Mouse (Mus musculus) bone marrow, adult 2 months (tissue): Measurements from ENCODE around the gene Dnmt3c. TPM values are rescaled to one million over a fixed set of nuclear protein-coding genes. Genes with fewer than 3 reads are reported as not detected.
A peak's percentile ranks its signal among the peaks of the same experiment; 100 is the strongest.

Source experiments
- H3K27ac ChIP-seq: fragments of 200-500 bp; 2 replicates; pipeline ENCODE4 v1.5.1; 2012; ENCODE audit warnings: low read depth, mild to moderate bottlenecking, control low read depth, inconsistent platforms, low read length; ENCODE audit not compliant: control insufficient read depth, poor library complexity, insufficient read depth
- H3K4me1 ChIP-seq: fragments of 200-500 bp; 2 replicates; pipeline ENCODE4 v1.6.1; 2011; ENCODE audit warnings: low read length; ENCODE audit not compliant: control insufficient read depth, insufficient read depth
- H3K4me3 ChIP-seq: fragments of 200-500 bp; replicated peaks from 2 replicates; pipeline ENCODE3; 2011; ENCODE audit warnings: mild to moderate bottlenecking, low read depth, low read length, control low read depth; ENCODE audit not compliant: control insufficient read depth
- CTCF ChIP-seq: fragments of 200-500 bp; IDR thresholded peaks from 2 replicates; pipeline ENCODE4 v1.5.1; 2011; ENCODE audit warnings: low read length, control low read depth; ENCODE audit not compliant: control insufficient read depth, insufficient read depth
- POLR2A ChIP-seq: fragments of 200-500 bp; IDR thresholded peaks from 2 replicates; pipeline ENCODE4 v1.6.1; 2011; ENCODE audit warnings: low read depth, mild to moderate bottlenecking, control low read depth, low read length, borderline replicate concordance; ENCODE audit not compliant: control insufficient read depth
- WGBS: fragments of 180-500 bp; shearing (Covaris S2); methylation state at CpG from one replicate; pipeline ENCODE4 v1.1.7; 2018; 5-methylcytosine and 5-hydroxymethylcytosine counted together
- polyA plus RNA-seq: library from polyadenylated mRNA; stranded (reverse); fragments of >200 nt; gene quantifications from 2 replicates; pipeline ENCODE4 v1.2.4, GENCODE M21; 2011; ENCODE audit warnings: low replicate concordance; ENCODE audit not compliant: missing spikeins, insufficient read depth, insufficient read length

Gene Dnmt3c
- polyA plus RNA-seq, 1 experiment, result not detected

- no peak overlapping the region for H3K4me3 ChIP-seq
- H3K4me1 ChIP-seq, result no peaks in the 10 kb centered on the region
- TF ChIP-seq CTCF (no peak), POLR2A (no peak)
- no peak overlapping the region for H3K27ac ChIP-seq
- WGBS, result 36% methylated on average over 4 of the region's 4 CpGs
Measured at GRCm38 (mm10) chr2:153734033-153734432, 37.6 kb downstream of the Dnmt3c start.

- Histone ChIP-seq H3K4me3 (peak within 1 kb of the TSS; percentile 92), H3K4me1 (no peaks in the 10 kb centered on the region; the same call in 1 of the 2 replicates), H3K27ac (peak within 1 kb of the TSS; percentile 91)
- 11% methylated on average over 58 of the region's 58 CpGs for WGBS
- TF ChIP-seq POLR2A (peak; percentile 55; the same call in 1 of the 2 replicates), CTCF (no peak)
Measured at GRCm38 (mm10) chr2:153740500-153741436, 44.3 kb downstream of the Dnmt3c start, which contains the start of gene Mapre1. Gene Mapre1 (plus strand): TSS chr2:153741274.

- WGBS, result under 1% methylated on average over 56 of the region's 56 CpGs
- Histone ChIP-seq H3K4me3 (peak overlapping the region; percentile 92), H3K27ac (peak overlapping the region; percentile 91), H3K4me1 (no peaks in the 10 kb centered on the region; the same call in 1 of the 2 replicates)
- no peak for TF ChIP-seq CTCF
- no peak for TF ChIP-seq POLR2A
Measured at GRCm38 (mm10) chr2:153741437-153742065, 45.1 kb downstream of the Dnmt3c start.

GRCm38 (mm10) chr2:153747994-153748393 is 51.5 kb downstream of the Dnmt3c start:
- H3K4me1 ChIP-seq, result no peaks in the 10 kb centered on the region; the same call in 1 of the 2 replicates
- H3K4me3 ChIP-seq, result no peak overlapping the region
- H3K27ac ChIP-seq, result no peak overlapping the region
- no peak for TF ChIP-seq POLR2A

DNA sequence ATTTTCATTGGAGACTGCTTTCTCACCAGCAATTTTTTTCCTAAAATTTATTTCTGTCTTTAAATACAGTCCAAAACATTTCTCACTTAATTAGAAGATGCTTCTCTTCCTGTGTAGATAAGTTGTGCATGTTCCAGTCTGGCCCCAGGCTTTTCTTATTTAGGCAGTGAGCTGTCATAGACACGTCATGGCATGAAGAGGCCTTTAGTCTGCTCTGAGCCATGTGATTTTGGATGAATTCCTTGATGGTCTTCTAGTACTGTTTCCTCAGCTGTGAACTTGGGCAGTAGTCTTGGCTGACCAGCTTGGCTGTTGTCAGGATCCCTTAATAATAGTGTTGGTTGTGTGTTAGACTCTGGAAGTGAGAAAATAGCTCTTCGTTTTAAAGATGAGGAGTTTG is 53.9 kb downstream of the Dnmt3c start:
- no peak overlapping the region for H3K4me3 ChIP-seq
- H3K27ac ChIP-seq, result no peak overlapping the region
- TF ChIP-seq CTCF (no peak), POLR2A (no peak)
- 79% methylated on average over 2 of the region's 2 CpGs for WGBS
- H3K4me1 ChIP-seq, result no peaks in the 10 kb centered on the region

GRCm38 (mm10) chr2:153762121-153762520 is 65.7 kb downstream of the Dnmt3c start:
- Histone ChIP-seq H3K4me3 (no peak overlapping the region), H3K4me1 (no peaks in the 10 kb centered on the region), H3K27ac (no peak overlapping the region)
- WGBS, result 82% methylated on average over 5 of the region's 5 CpGs
- TF ChIP-seq CTCF (no peak), POLR2A (no peak)

DNA sequence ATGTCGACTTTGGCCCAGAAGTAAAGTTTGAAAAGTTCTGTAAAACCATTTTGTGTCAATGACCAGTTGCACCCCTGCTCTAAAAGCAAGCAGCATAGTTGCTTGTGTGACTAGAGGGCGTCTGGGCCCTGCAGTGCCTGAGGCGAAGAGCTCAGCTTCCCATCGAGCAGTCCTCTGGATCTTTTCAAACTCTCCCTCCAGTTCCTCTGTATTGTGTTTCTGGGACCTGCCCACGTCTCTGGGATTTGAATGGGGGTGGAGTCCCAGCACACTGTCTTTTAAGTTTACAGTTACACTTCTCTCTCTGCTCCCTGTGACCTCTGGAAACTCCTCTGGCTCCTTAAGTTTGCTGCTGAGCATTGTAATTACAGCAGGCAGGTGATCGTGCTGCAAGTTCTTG is 71.0 kb downstream of the Dnmt3c start:
- 88% methylated on average over 6 of the region's 6 CpGs for WGBS
- Histone ChIP-seq H3K4me3 (no peak overlapping the region), H3K27ac (no peak overlapping the region), H3K4me1 (no peaks in the 10 kb centered on the region)
- TF ChIP-seq CTCF (no peak), POLR2A (no peak)

DNA sequence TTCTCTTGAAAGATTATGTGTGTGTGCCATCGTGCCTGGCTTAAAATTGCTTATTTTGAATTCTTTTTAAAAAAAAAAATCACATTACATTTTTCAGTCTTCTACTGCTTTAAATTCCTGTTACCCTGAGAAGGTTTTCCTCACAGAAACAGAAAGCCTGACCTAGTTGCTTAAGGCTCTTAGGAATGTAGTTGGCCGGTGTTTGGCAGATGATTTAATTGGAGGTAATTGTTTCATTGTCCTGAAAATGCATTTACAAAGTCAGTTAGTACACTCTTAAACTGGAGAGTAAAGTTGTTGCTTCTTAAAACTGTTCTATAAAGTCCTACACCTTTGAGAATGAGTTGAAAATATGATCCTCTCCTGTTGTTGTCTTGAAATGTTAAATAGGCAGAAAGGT is 72.4 kb downstream of the Dnmt3c start:
- no peak overlapping the region for H3K27ac ChIP-seq
- H3K4me3 ChIP-seq, result no peak overlapping the region
- no peaks in the 10 kb centered on the region for H3K4me1 ChIP-seq
- WGBS, result 88% methylated on average over 2 of the region's 2 CpGs
- TF ChIP-seq CTCF (no peak), POLR2A (no peak)
